Mouse (Mus musculus): ENCODE measurements around the gene Srsy. TPM values are rescaled to one million over a fixed set of nuclear protein-coding genes. Genes with fewer than 3 reads are reported as not detected.
"Not testable (repeated sequence)": the region's sequence is repeated elsewhere in the genome, so short reads cannot be mapped to it uniquely, and the experiment has no call there.

The Srsy gene
- total RNA-seq (2014; rRNA removed): not detected in 2 replicates
- not detected in 2 replicates for polyA plus RNA-seq (2012; rRNA removed)

DNA sequence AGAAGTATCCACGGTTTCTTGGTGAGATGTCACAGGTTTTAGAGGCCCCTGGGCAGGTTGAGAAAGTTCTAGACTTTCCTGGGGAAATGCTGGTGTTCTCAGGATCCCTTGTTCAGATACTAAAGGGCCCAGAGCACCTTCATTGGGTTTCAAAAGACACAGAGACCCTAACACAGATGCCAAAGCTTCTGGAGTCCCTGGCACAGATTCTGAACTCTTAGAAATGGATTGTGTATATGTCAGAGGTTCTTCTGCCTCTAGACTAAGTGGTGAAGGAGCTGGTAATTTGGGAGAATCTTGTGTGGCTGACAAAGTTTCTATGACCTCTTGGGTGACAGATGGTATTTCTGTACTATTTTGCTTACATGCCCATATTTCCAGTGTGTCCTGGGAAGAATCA lies at the start of gene Srsy:
Gene Srsy (minus strand): TSS at position 101 of the 400 bp plus-strand sequence.
- not testable (repeated sequence) for H3K9ac ChIP-seq (ENCODE audit: low read depth, low read length); H3K4me3 ChIP-seq (ENCODE audit: insufficient read depth, low read depth, low read length); H3K27me3 ChIP-seq (ENCODE audit: control insufficient read depth, insufficient read depth, low read length); DNase-seq (ENCODE audit: extremely low read depth, low read depth, low spot score); H3K79me2 ChIP-seq (ENCODE audit: control insufficient read depth, insufficient read depth, low read length); H3K36me3 ChIP-seq (ENCODE audit: control insufficient read depth, insufficient read depth, low read length); H3K4me1 ChIP-seq (ENCODE audit: control insufficient read depth, insufficient read depth, low read length); H3K27ac ChIP-seq (replicated peaks; ENCODE audit: insufficient read depth, low read depth, low read length)
- no CpG with 5 or more reads among the region's 1 CpGs for WGBS

Other genes with a start within 250 kb of the Srsy start
- gene Gm21904, start 91.1 kb downstream of the Srsy start, total RNA-seq (2014; rRNA removed): not detected in 2 replicates
- gene Gm21904, start 91.1 kb downstream of the Srsy start, polyA plus RNA-seq (2012; rRNA removed): not detected in 2 replicates
- gene Gm20772, start 62.6 kb downstream of the Srsy start, total RNA-seq (2014; rRNA removed): not detected in 2 replicates
- gene Gm20772, start 62.6 kb downstream of the Srsy start, polyA plus RNA-seq (2012; rRNA removed): not detected in 2 replicates
- gene Gm20831, start 62.6 kb downstream of the Srsy start, total RNA-seq (2014; rRNA removed): not detected in 2 replicates
- not detected in 2 replicates for gene Gm20831, start 62.6 kb downstream of the Srsy start, polyA plus RNA-seq (2012; rRNA removed)
- gene Gm21764, start 124.5 kb upstream of the Srsy start, total RNA-seq (2014; rRNA removed): not detected in 2 replicates
- not detected in 2 replicates for gene Gm21764, start 124.5 kb upstream of the Srsy start, polyA plus RNA-seq (2012; rRNA removed)
- gene Ssty1, start 151.8 kb upstream of the Srsy start, total RNA-seq (2014; rRNA removed): not detected in 2 replicates
- gene Ssty1, start 151.8 kb upstream of the Srsy start, polyA plus RNA-seq (2012; rRNA removed): not detected in 2 replicates

Measured in liver, adult 2 months (tissue).